Mouse (Mus musculus) liver, embryonic 13.5 days (tissue): ENCODE data around the gene Muc13. TPM values are rescaled to one million over a fixed set of nuclear protein-coding genes. Genes with fewer than 3 reads are reported as not detected.

Source experiments
- ATAC-seq: fragments of 200-750 bp; cut with Nextera tagmentation; 2 replicates; pipeline ENCODE4 v1.8.0; 2017; ENCODE audit warnings: low read depth, mild to moderate bottlenecking, moderate number of reproducible peaks, moderate library complexity
- DNase-seq: peaks from one replicate; pipeline ENCODE4 v3.0.0; 2022
- H3K27ac ChIP-seq: fragments of 300-500 bp; sonication (generic); 2 replicates; pipeline ENCODE4 v1.5.1; 2015; ENCODE audit warnings: moderate library complexity, mild to moderate bottlenecking, inconsistent platforms
- H3K27me3 ChIP-seq: fragments of 300-500 bp; sonication (generic); 2 replicates; pipeline ENCODE4 v1.6.1; 2015; ENCODE audit warnings: mild to moderate bottlenecking, inconsistent platforms
- H3K36me3 ChIP-seq: fragments of 300-500 bp; sonication (generic); 2 replicates; pipeline ENCODE4 v1.6.1; 2015; ENCODE audit warnings: mild to moderate bottlenecking, inconsistent platforms
- H3K4me1 ChIP-seq: fragments of 300-500 bp; sonication (generic); replicated peaks from 2 replicates; pipeline ENCODE4 v1.6.1; 2015; ENCODE audit warnings: inconsistent platforms
- H3K4me2 ChIP-seq: fragments of 300-500 bp; sonication (generic); 2 replicates; pipeline ENCODE4 v1.6.1; 2015; ENCODE audit warnings: inconsistent platforms, mild to moderate bottlenecking, moderate library complexity
- H3K4me3 ChIP-seq: fragments of 300-500 bp; sonication (generic); replicated peaks from 2 replicates; pipeline ENCODE4 v1.5.1; 2015; ENCODE audit warnings: mild to moderate bottlenecking, inconsistent platforms
- H3K9ac ChIP-seq: fragments of 300-500 bp; sonication (generic); 2 replicates; pipeline ENCODE4 v1.6.1; 2015; ENCODE audit warnings: mild to moderate bottlenecking, inconsistent platforms
- H3K9me3 ChIP-seq: fragments of 300-500 bp; sonication (generic); replicated peaks from 2 replicates; pipeline ENCODE4 v1.6.1; 2016; ENCODE audit warnings: inconsistent platforms
- WGBS: fragments of 180-500 bp; shearing (Covaris S2); methylation state at CpG from one replicate; pipeline ENCODE4 v1.1.7; 2015; ENCODE audit not compliant: insufficient replicate concordance; 5-methylcytosine and 5-hydroxymethylcytosine counted together
- polyA plus RNA-seq: library from polyadenylated mRNA; unstranded; fragments of >200 nt; fragmentation: Nextera tagmentation; extraction: Ambion mirVana; gene quantifications from 2 replicates; pipeline ENCODE4 v1.2.1, GENCODE M21; 2015

Muc13 gene
- polyA plus RNA-seq, 1 experiment from 2014 or later: 2.7 TPM

GRCm38 (mm10) chr16:33829301-33829831 lies 35.5 kb downstream of the Muc13 start, which contains the start of gene Itgb5:
TSS of gene Itgb5 (plus strand) at chr16:33829665.
- H3K27ac ChIP-seq: peak within 1 kb of the TSS; percentile 45
- H3K27me3 ChIP-seq: peaks cover 73% of the 10 kb centered on the region
- H3K9me3 ChIP-seq: no peaks in the 10 kb centered on the region
- H3K4me2 ChIP-seq: peak within 1 kb of the TSS; percentile 71
- 1% methylated on average over 42 of the region's 43 CpGs for WGBS
- H3K9ac ChIP-seq: peak within 1 kb of the TSS; percentile 62
- DNase-seq (no peak), ATAC-seq (peak; percentile 55)
- no peaks in the 10 kb centered on the region for H3K36me3 ChIP-seq
- peak within 1 kb of the TSS; percentile 67 for H3K4me3 ChIP-seq
- peaks cover 31% of the 10 kb centered on the region for H3K4me1 ChIP-seq

DNA sequence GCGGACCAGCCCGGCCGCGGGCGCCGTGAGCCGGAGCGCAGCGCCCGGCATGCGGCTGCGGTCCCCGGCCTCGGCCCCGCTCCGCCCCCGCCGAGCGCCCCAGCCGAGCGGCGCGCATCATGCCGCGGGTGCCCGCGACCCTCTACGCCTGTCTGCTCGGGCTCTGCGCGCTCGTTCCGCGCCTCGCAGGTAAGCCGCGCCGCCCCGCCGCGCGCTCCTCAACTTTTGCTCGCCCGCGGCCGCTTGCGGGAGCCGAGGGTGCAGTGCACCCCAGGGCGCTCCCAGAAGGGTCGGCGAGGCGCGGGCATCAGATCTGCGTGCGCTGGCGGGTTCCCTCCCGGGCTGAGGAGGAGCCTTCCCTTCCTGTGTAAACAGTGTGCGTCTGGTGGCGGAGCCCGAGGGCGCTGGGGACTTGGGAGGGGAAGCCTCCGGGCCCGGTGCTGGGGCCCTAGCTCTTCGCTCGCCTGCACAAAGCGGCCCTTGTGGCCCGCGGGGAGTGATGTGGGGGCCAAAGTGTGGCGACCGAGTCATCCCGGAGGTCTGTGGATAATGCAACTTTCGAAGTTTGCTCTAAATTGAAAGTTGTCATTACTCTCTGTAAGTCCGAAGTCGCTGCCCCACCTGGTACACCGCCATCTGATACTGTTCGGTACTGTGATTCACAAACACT lies 36.1 kb downstream of the Muc13 start:
- ATAC-seq: peak; percentile 19; the same call in 1 of the 2 replicates
- Histone ChIP-seq H3K4me3 (peak overlapping the region; percentile 67), H3K4me2 (peak overlapping the region; percentile 71), H3K9ac (peak overlapping the region; percentile 62), H3K4me1 (peaks cover 37% of the 10 kb centered on the region), H3K36me3 (no peaks in the 10 kb centered on the region), H3K9me3 (no peaks in the 10 kb centered on the region), H3K27ac (peak overlapping the region; percentile 45), H3K27me3 (peaks cover 79% of the 10 kb centered on the region)
- WGBS: under 1% methylated on average over 74 of the region's 76 CpGs
- no peak for DNase-seq

- ATAC-seq (no peak), DNase-seq (no peak)
- H3K27ac ChIP-seq: no peak overlapping the region; the same call in 1 of the 2 replicates
- peaks cover 85% of the 10 kb centered on the region for H3K27me3 ChIP-seq
- WGBS: 6% methylated on average over 18 of the region's 18 CpGs
- no peaks in the 10 kb centered on the region for H3K9me3 ChIP-seq
- peak overlapping the region; percentile 62 for H3K9ac ChIP-seq
- peak overlapping the region; percentile 71 for H3K4me2 ChIP-seq
- H3K4me3 ChIP-seq: peak overlapping the region; percentile 67
- no peaks in the 10 kb centered on the region for H3K36me3 ChIP-seq
- peaks cover 40% of the 10 kb centered on the region for H3K4me1 ChIP-seq
Measured at GRCm38 (mm10) chr16:33830512-33831105, 36.8 kb downstream of the Muc13 start.

DNA sequence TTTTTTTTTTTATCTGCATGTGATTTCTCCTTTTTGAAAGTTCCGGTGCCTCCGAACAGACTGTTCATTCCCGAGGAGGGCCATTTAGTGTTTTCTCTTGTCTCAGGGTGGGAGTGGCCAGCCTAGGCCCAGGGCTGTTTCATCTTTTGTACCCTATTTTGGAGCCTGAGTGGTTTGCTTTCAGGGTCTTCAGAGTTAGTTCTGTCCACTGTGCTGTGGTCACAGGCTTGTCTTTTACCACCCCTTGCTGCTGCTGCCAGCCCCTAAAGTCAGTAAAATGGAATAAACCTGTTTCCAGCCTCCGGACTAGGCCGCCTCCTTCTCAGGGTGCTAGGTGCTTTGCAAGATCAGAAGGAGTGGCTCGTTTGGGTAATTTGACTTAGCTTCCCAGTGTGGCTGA lies 38.2 kb downstream of the Muc13 start:
- peaks cover 52% of the 10 kb centered on the region for H3K4me1 ChIP-seq
- H3K9me3 ChIP-seq: no peaks in the 10 kb centered on the region
- no peak for DNase-seq
- no peak overlapping the region for H3K4me3 ChIP-seq
- H3K27ac ChIP-seq: no peak overlapping the region
- no peak for ATAC-seq
- H3K9ac ChIP-seq: no peak overlapping the region
- WGBS: 60% methylated on average over 6 of the region's 6 CpGs
- H3K36me3 ChIP-seq: no peaks in the 10 kb centered on the region
- peaks cover 92% of the 10 kb centered on the region for H3K27me3 ChIP-seq
- peak overlapping the region; percentile 64; the same call in 1 of the 2 replicates for H3K4me2 ChIP-seq

- Histone ChIP-seq H3K27ac (peak overlapping the region; percentile 59), H3K4me1 (peaks cover 57% of the 10 kb centered on the region), H3K27me3 (peaks cover 85% of the 10 kb centered on the region), H3K36me3 (no peaks in the 10 kb centered on the region), H3K9ac (no peak overlapping the region), H3K4me3 (peak overlapping the region; percentile 37), H3K4me2 (peak overlapping the region; percentile 64), H3K9me3 (no peaks in the 10 kb centered on the region)
- DNase-seq (no peak), ATAC-seq (no peak)
- 5% methylated on average over 21 of the region's 21 CpGs for WGBS
Measured at GRCm38 (mm10) chr16:33832728-33833428, 39.0 kb downstream of the Muc13 start.

- H3K4me1 ChIP-seq: peaks cover 57% of the 10 kb centered on the region
- peak overlapping the region; percentile 64 for H3K4me2 ChIP-seq
- peak overlapping the region; percentile 59 for H3K27ac ChIP-seq
- H3K4me3 ChIP-seq: peak overlapping the region; percentile 37
- peaks cover 80% of the 10 kb centered on the region for H3K27me3 ChIP-seq
- H3K36me3 ChIP-seq: no peaks in the 10 kb centered on the region
- DNase-seq: no peak
- H3K9me3 ChIP-seq: no peaks in the 10 kb centered on the region
- 14% methylated on average over 5 of the region's 5 CpGs for WGBS
- peak overlapping the region; percentile 8; the same call in 1 of the 2 replicates for H3K9ac ChIP-seq
- ATAC-seq: no peak
Measured at GRCm38 (mm10) chr16:33833429-33833753, 39.6 kb downstream of the Muc13 start.

DNA sequence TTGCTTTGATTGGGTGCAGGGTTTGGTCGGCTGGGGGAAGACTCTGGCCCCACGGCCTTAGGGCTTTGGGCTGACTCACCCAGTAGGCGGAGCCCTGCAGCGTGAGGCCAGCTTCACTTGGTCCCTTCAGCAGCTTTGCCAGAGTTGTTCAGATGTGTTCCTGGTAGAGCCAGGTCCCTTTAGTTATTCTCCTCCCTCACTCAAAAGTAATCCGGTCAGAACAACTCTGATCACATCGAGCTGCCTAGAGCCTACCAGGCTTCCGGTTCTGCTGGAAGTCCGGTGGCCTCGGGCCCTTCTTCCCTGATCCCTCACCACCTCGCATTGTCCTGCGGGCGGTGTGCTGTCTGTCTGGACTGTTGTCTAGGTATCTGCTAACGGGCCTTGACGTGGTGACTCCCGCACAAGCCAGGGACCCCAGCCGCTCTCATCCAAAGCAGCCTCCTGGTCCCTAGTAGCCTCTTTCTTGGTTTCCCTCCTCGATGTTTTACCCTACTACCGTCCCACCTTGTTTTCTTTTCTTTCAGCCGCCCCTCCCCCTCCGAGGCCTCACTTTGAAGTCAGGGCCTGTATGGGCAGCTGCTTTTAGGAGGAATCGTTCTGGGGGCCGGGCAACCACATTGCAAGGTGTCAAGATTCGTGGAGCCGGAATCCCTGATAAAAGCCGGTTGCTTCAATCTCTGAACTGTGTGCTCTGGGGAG lies 40.1 kb downstream of the Muc13 start:
- WGBS: 4% methylated on average over 25 of the region's 25 CpGs
- no peaks in the 10 kb centered on the region for H3K36me3 ChIP-seq
- DNase-seq: peak; percentile 22
- H3K27me3 ChIP-seq: peaks cover 74% of the 10 kb centered on the region
- peak overlapping the region; percentile 19; the same call in 1 of the 2 replicates for H3K9ac ChIP-seq
- peak overlapping the region; percentile 37 for H3K4me3 ChIP-seq
- H3K9me3 ChIP-seq: no peaks in the 10 kb centered on the region
- H3K4me2 ChIP-seq: peak overlapping the region; percentile 64
- peak overlapping the region; percentile 68 for H3K27ac ChIP-seq
- ATAC-seq: peak; percentile 51
- H3K4me1 ChIP-seq: peaks cover 56% of the 10 kb centered on the region

DNA sequence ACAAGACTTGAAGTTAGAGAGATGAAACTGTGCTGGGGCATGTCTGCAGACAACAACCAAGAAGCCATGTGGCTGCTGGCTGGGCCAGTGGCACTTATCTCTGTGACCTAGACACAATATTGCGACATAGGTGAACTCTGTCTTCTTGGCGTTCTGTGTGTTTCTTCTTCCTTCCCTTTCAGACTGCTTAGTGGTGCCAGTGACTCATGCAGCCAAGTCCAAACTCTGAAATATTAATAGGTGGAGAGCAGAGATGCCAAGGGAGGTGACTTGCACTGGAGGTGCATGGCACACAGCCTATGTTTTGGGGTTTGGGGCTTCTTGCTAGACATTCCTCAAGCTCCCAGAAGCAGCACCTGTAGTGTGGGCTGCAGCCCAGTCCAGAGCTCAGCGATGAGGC lies 42.8 kb downstream of the Muc13 start:
- Histone ChIP-seq H3K9me3 (no peaks in the 10 kb centered on the region), H3K27ac (no peak overlapping the region)
- no peak for ATAC-seq

GRCm38 (mm10) chr16:33837191-33837590 lies 43.4 kb downstream of the Muc13 start:
- ATAC-seq: no peak

More for the DNA sequence above, 42.8 kb downstream of the Muc13 start:
- Histone ChIP-seq H3K4me3 (no peak overlapping the region), H3K4me2 (no peak overlapping the region), H3K36me3 (no peaks in the 10 kb centered on the region), H3K4me1 (peaks cover 62% of the 10 kb centered on the region), H3K9ac (no peak overlapping the region), H3K27me3 (peaks cover 48% of the 10 kb centered on the region)
- 53% methylated on average over 3 of the region's 3 CpGs for WGBS
- no peak for DNase-seq

GRCm38 (mm10) chr16:33840616-33841015 lies 46.8 kb downstream of the Muc13 start:
- peaks cover 8% of the 10 kb centered on the region for H3K27me3 ChIP-seq
- H3K4me3 ChIP-seq: no peak overlapping the region
- no peaks in the 10 kb centered on the region for H3K9me3 ChIP-seq
- WGBS: 35% methylated on average over 6 of the region's 6 CpGs
- no peak for DNase-seq
- H3K9ac ChIP-seq: no peak overlapping the region
- H3K27ac ChIP-seq: no peak overlapping the region
- H3K4me2 ChIP-seq: no peak overlapping the region
- no peak for ATAC-seq
- H3K36me3 ChIP-seq: no peaks in the 10 kb centered on the region
- H3K4me1 ChIP-seq: peaks cover 35% of the 10 kb centered on the region

More at GRCm38 (mm10) chr16:33837191-33837590, 43.4 kb downstream of the Muc13 start:
- no peaks in the 10 kb centered on the region for H3K36me3 ChIP-seq
- H3K9me3 ChIP-seq: no peaks in the 10 kb centered on the region
- no peak overlapping the region for H3K27ac ChIP-seq
- H3K4me3 ChIP-seq: no peak overlapping the region
- H3K27me3 ChIP-seq: peaks cover 43% of the 10 kb centered on the region
- no peak overlapping the region for H3K9ac ChIP-seq
- no peak overlapping the region for H3K4me2 ChIP-seq
- WGBS: 40% methylated on average over 3 of the region's 3 CpGs
- H3K4me1 ChIP-seq: peaks cover 62% of the 10 kb centered on the region
- DNase-seq: no peak
